Mouse (Mus musculus): Measurements from ENCODE around the gene Olfr1276. TPM values are rescaled to one million over a fixed set of nuclear protein-coding genes. Genes with fewer than 3 reads are reported as not detected.

The Olfr1276 gene
- polyA plus RNA-seq (2015; fragmentation: Nextera tagmentation; extraction: Ambion mirVana) = not detected in 2 replicates

- Histone ChIP-seq H3K27me3 (no peaks in the 10 kb centered on the region), H3K27ac (no peak within 1 kb of the TSS)
- no peak for ATAC-seq (ENCODE audit: low FRiP score, low read depth)
These were observed at the start of gene Olfr1276 for GRCm38 (mm10) chr2:111254216-111254615. Gene Olfr1276 (plus strand): TSS chr2:111254516.

GRCm38 (mm10) chr2:111229502-111229901 lies 24.8 kb upstream of the Olfr1276 start, which contains the start of gene 4930430A15Rik:
Gene 4930430A15Rik (minus strand): TSS chr2:111229602.
- Histone ChIP-seq H3K9ac (no peak within 1 kb of the TSS), H3K27ac (no peak within 1 kb of the TSS), H3K4me3 (no peak within 1 kb of the TSS), H3K4me2 (replicated peaks) (no peak within 1 kb of the TSS), H3K36me3 (no peaks in the 10 kb centered on the region), H3K27me3 (no peaks in the 10 kb centered on the region), H3K4me1 (no peaks in the 10 kb centered on the region), H3K9me3 (no peaks in the 10 kb centered on the region)
- ATAC-seq (ENCODE audit: low FRiP score, low read depth) = no peak
- WGBS = 86% methylated on average over 6 of the region's 6 CpGs

More at GRCm38 (mm10) chr2:111254216-111254615, at the start of gene Olfr1276:
- no peaks in the 10 kb centered on the region for H3K9me3 ChIP-seq
- no peak within 1 kb of the TSS for H3K4me3 ChIP-seq
- H3K9ac ChIP-seq = no peak within 1 kb of the TSS
- H3K36me3 ChIP-seq = no peaks in the 10 kb centered on the region
- H3K4me1 ChIP-seq = no peaks in the 10 kb centered on the region
- no peak within 1 kb of the TSS for H3K4me2 ChIP-seq (replicated peaks)

GRCm38 (mm10) chr2:111235186-111235585 lies 19.1 kb upstream of the Olfr1276 start, which contains the start of gene Olfr1275:
Gene Olfr1275 (minus strand): TSS chr2:111235286.
- Histone ChIP-seq H3K9me3 (no peaks in the 10 kb centered on the region), H3K36me3 (no peaks in the 10 kb centered on the region), H3K4me1 (no peaks in the 10 kb centered on the region), H3K27ac (no peak within 1 kb of the TSS), H3K4me3 (no peak within 1 kb of the TSS), H3K4me2 (replicated peaks) (no peak within 1 kb of the TSS), H3K9ac (no peak within 1 kb of the TSS), H3K27me3 (no peaks in the 10 kb centered on the region)
- 84% methylated on average over 1 of the region's 1 CpGs for WGBS
- no peak for ATAC-seq (ENCODE audit: low FRiP score, low read depth)

GRCm38 (mm10) chr2:111274006-111274405 lies 19.7 kb downstream of the Olfr1276 start, which contains the start of gene Olfr1277:
Gene Olfr1277 (minus strand): TSS chr2:111274106.
- no peaks in the 10 kb centered on the region for H3K4me1 ChIP-seq
- no peak within 1 kb of the TSS for H3K27ac ChIP-seq
- no peak for ATAC-seq (ENCODE audit: low FRiP score, low read depth)
- no peaks in the 10 kb centered on the region for H3K9me3 ChIP-seq
- 78% methylated on average over 2 of the region's 2 CpGs for WGBS
- no peak within 1 kb of the TSS for H3K9ac ChIP-seq
- no peaks in the 10 kb centered on the region for H3K36me3 ChIP-seq
- no peak within 1 kb of the TSS for H3K4me2 ChIP-seq (replicated peaks)
- no peaks in the 10 kb centered on the region for H3K27me3 ChIP-seq
- H3K4me3 ChIP-seq = no peak within 1 kb of the TSS

GRCm38 (mm10) chr2:111289836-111290235 lies 35.5 kb downstream of the Olfr1276 start, which contains the start of gene Olfr1278:
Gene Olfr1278 (plus strand): TSS chr2:111290136.
- ATAC-seq (ENCODE audit: low FRiP score, low read depth) = no peak
- H3K4me3 ChIP-seq = no peak within 1 kb of the TSS
- H3K9ac ChIP-seq = no peak within 1 kb of the TSS
- H3K27ac ChIP-seq = no peak within 1 kb of the TSS
- H3K4me2 ChIP-seq (replicated peaks) = no peak within 1 kb of the TSS
- no peaks in the 10 kb centered on the region for H3K9me3 ChIP-seq
- H3K4me1 ChIP-seq = no peaks in the 10 kb centered on the region
- H3K27me3 ChIP-seq = no peaks in the 10 kb centered on the region
- no peaks in the 10 kb centered on the region for H3K36me3 ChIP-seq

GRCm38 (mm10) chr2:111298541-111298940 lies 44.2 kb downstream of the Olfr1276 start:
- Histone ChIP-seq H3K9ac (no peak overlapping the region), H3K4me1 (no peaks in the 10 kb centered on the region), H3K36me3 (no peaks in the 10 kb centered on the region), H3K27ac (no peak overlapping the region), H3K4me3 (no peak overlapping the region), H3K9me3 (no peaks in the 10 kb centered on the region), H3K27me3 (no peaks in the 10 kb centered on the region), H3K4me2 (replicated peaks) (no peak overlapping the region)
- no peak for ATAC-seq (ENCODE audit: low FRiP score, low read depth)

- no peaks in the 10 kb centered on the region for H3K9me3 ChIP-seq
- H3K9ac ChIP-seq = no peak within 1 kb of the TSS
- no peak within 1 kb of the TSS for H3K4me2 ChIP-seq (replicated peaks)
- H3K36me3 ChIP-seq = no peaks in the 10 kb centered on the region
- H3K4me3 ChIP-seq = no peak within 1 kb of the TSS
- no peaks in the 10 kb centered on the region for H3K27me3 ChIP-seq
- no peak for ATAC-seq (ENCODE audit: low FRiP score, low read depth)
- no peak within 1 kb of the TSS for H3K27ac ChIP-seq
- H3K4me1 ChIP-seq = no peaks in the 10 kb centered on the region
These were observed 46.1 kb downstream of the Olfr1276 start, which contains the start of gene Olfr1279 for GRCm38 (mm10) chr2:111300374-111300773. Gene Olfr1279 (plus strand): TSS chr2:111300635.

Other genes with a start within 250 kb of the Olfr1276 start
- not detected in 2 replicates for gene Gm13941, start 148.5 kb upstream of the Olfr1276 start, polyA plus RNA-seq (2015; fragmentation: Nextera tagmentation; extraction: Ambion mirVana)
- gene Gm15130, start 101.6 kb upstream of the Olfr1276 start, polyA plus RNA-seq (2015; fragmentation: Nextera tagmentation; extraction: Ambion mirVana) = not detected in 2 replicates
- gene 4930430A15Rik, start 24.9 kb upstream of the Olfr1276 start, polyA plus RNA-seq (2015; fragmentation: Nextera tagmentation; extraction: Ambion mirVana) = not detected in 2 replicates
- not detected in 2 replicates for gene Olfr1275, start 19.2 kb upstream of the Olfr1276 start, polyA plus RNA-seq (2015; fragmentation: Nextera tagmentation; extraction: Ambion mirVana)
- not detected in 2 replicates for gene Olfr1277, start 19.6 kb downstream of the Olfr1276 start, polyA plus RNA-seq (2015; fragmentation: Nextera tagmentation; extraction: Ambion mirVana)
- not detected in 2 replicates for gene Olfr1278, start 35.6 kb downstream of the Olfr1276 start, polyA plus RNA-seq (2015; fragmentation: Nextera tagmentation; extraction: Ambion mirVana)
- gene Olfr1279, start 46.1 kb downstream of the Olfr1276 start, polyA plus RNA-seq (2015; fragmentation: Nextera tagmentation; extraction: Ambion mirVana) = not detected in 2 replicates
- not detected in 2 replicates for gene Olfr1280, start 59.5 kb downstream of the Olfr1276 start, polyA plus RNA-seq (2015; fragmentation: Nextera tagmentation; extraction: Ambion mirVana)
- gene Olfr1281, start 72.0 kb downstream of the Olfr1276 start, polyA plus RNA-seq (2015; fragmentation: Nextera tagmentation; extraction: Ambion mirVana) = not detected in 2 replicates
- not detected in 2 replicates for gene Olfr1282, start 81.6 kb downstream of the Olfr1276 start, polyA plus RNA-seq (2015; fragmentation: Nextera tagmentation; extraction: Ambion mirVana)
- gene Olfr1283, start 112.3 kb downstream of the Olfr1276 start, polyA plus RNA-seq (2015; fragmentation: Nextera tagmentation; extraction: Ambion mirVana) = not detected in 2 replicates
- not detected in 2 replicates for gene Olfr1284, start 121.0 kb downstream of the Olfr1276 start, polyA plus RNA-seq (2015; fragmentation: Nextera tagmentation; extraction: Ambion mirVana)
- gene Olfr1286, start 168.6 kb downstream of the Olfr1276 start, polyA plus RNA-seq (2015; fragmentation: Nextera tagmentation; extraction: Ambion mirVana) = not detected in 2 replicates
- gene Olfr1287, start 194.6 kb downstream of the Olfr1276 start, polyA plus RNA-seq (2015; fragmentation: Nextera tagmentation; extraction: Ambion mirVana) = not detected in 2 replicates
- gene Olfr1288, start 219.6 kb downstream of the Olfr1276 start, polyA plus RNA-seq (2015; fragmentation: Nextera tagmentation; extraction: Ambion mirVana) = not detected in 2 replicates
- gene Olfr1289, start 226.3 kb downstream of the Olfr1276 start, polyA plus RNA-seq (2015; fragmentation: Nextera tagmentation; extraction: Ambion mirVana) = not detected in 2 replicates
- gene Olfr1290, start 239.3 kb downstream of the Olfr1276 start, polyA plus RNA-seq (2015; fragmentation: Nextera tagmentation; extraction: Ambion mirVana) = not detected in 2 replicates
- not detected in 2 replicates for gene Olfr1291-ps1, start 242.7 kb downstream of the Olfr1276 start, polyA plus RNA-seq (2015; fragmentation: Nextera tagmentation; extraction: Ambion mirVana)